Mouse (Mus musculus) skeletal muscle tissue, postnatal 0 days (tissue): ENCODE measurements around the gene Mphosph10. TPM values are rescaled to one million over a fixed set of nuclear protein-coding genes. Genes with fewer than 3 reads are reported as not detected.

Experiments used
- polyA plus RNA-seq: library from polyadenylated mRNA; unstranded; fragments of >200 nt; fragmentation: Nextera tagmentation; extraction: Ambion mirVana; gene quantifications from 2 replicates; pipeline ENCODE4 v1.2.1, GENCODE M21; 2015

Gene Mphosph10
- 19.3 and 20.7 TPM in 2 replicates for polyA plus RNA-seq

DNA sequence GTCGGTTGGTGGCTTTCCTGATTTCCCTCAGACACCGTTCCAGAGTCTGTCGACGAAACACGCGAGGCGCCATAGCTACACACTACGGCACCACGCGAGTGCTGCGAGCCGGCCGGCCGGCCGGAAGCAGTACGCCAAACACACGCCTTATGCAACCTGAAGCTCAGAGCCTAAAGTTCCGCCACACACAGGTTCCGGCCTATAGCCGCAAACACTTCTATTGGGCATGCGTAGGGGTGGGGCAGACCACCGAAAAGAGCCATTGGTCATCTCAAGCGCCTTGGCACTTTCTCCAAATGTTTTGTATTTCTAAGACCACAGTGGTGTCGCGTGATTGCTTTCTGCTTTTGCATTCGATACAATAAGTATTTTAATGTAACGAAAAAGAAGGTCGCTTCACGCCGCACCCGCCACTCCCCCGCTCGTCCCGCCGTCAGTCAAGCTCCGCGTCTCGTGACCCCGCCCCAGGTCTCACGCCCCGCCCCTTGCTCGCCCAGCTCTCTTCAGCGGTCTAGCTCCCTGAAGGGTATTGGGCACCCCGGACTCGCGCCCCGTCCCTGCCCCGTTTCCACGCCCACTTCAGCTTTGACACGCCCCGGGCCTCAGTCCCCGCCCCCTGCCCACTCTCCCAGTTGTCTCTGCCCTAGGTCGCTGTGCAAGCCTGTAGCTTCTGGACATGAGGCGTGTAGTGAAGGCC, at the start of gene Mphosph10, which contains the start of gene Mcee:
Mphosph10 (minus strand) TSS at position 147 of the 697 bp plus-strand sequence.
Mcee (plus strand) TSS at position 486 of the 697 bp plus-strand sequence.

DNA sequence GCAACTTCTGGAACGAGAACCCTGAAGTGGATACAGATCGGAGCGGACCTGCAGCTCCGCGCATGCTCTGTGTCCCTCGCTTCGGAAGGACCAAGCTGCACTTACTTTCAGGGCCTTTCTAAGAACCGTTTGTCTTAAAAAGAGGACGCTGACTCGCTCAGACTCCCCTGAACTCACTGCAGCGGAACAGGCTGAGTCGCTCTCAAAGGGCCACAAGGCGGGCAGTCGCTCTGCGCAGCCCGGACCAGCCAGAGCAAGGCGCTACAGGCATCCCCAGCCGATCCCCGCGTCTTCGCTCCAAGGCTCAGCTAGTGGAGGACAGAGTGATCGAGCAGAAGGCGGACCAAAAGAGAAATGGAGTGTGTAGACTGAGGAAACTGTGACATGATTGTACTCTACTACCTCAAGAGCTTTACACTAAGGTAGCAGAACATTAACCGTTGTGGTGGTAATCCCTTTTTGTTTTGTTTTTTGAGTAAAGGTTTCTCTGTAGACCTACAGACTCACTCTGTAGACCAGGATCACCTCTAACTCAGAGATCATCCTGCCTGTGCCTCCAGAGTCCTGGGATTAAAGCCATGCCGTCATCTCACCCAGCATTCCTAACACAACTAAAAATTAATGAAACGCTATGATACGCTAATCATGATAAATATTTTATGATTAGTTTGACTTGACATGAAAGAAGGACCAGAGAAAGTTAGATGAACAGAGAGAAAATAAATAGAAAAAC, 18.1 kb downstream of the Mphosph10 start, which contains the start of gene Fan1:
Fan1 (minus strand) TSS at position 266 of the 733 bp plus-strand sequence.

Other genes with a start within 250 kb of the Mphosph10 start
- 0.10 TPM in 2 replicates for gene Trpm1, start 238.4 kb downstream of the Mphosph10 start, polyA plus RNA-seq
- gene Mtmr10, start 104.6 kb downstream of the Mphosph10 start, polyA plus RNA-seq, result 7.1 and 7.2 TPM in 2 replicates
- 3.2 and 4.8 TPM in 2 replicates for gene Fan1, start 18.2 kb downstream of the Mphosph10 start, polyA plus RNA-seq
- 87.3 and 99.0 TPM in 2 replicates for gene Mcee, start 339 bp upstream of the Mphosph10 start, polyA plus RNA-seq
- gene Apba2, start 109.4 kb upstream of the Mphosph10 start, polyA plus RNA-seq, result 0.44 and 1.2 TPM in 2 replicates